Comparison of ENCODE assay signal across 10 mouse cellular contexts in the genomic region with DNA sequence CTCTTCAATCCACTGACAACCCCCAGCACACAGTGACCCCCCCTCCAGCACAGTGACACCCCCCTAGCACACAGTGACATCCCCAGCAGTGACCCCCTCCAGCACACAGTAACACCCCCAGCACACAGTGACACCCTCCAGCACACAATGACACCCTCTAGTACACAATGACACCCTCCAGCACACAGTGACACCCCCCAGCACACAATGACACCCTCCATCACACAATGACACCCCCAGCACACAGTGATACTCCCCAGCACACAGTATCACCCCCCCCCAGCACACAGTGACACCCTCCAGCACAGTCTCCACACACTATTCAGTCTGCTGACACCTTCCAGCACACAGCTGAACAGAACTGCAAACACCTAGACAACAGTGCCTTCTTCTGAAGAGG. TPM values are rescaled to one million over a fixed set of nuclear protein-coding genes. Genes with fewer than 3 reads are reported as not detected.
A peak's percentile ranks its signal among the peaks of the same experiment; 100 is the strongest.
DNase-seq lines count a peak whose midpoint lies in the region; ATAC-seq and TF ChIP-seq lines count a peak whose summit lies in the region.
"Had no signal": no experiment of that assay in that cellular context is flagged by ENCODE, and none has a peak within 500 bp of the region (broad histone marks: within the 10 kb centered on the region; RNA-seq: fewer than 3 reads in every experiment).

No protein-coding gene starts in this region.

- H3K4me3 ChIP-seq in kidney, postnatal 0 days (replicated peaks; ENCODE audit: low read depth, low read length), result peak overlapping the region; percentile 94
- H3K4me3 ChIP-seq in forebrain, embryonic 10.5 days, result peak overlapping the region; percentile 98
- H3K4me3 ChIP-seq in intestine, postnatal 0 days (ENCODE audit: low read depth, low read length), result 0 out of 2 replicates have a peak overlapping the region, but pooled peaks have one; percentile 61
- peak overlapping the region; percentile 82 for H3K4me3 ChIP-seq in neural tube, embryonic 12.5 days

- H3K27me3 ChIP-seq in kidney, postnatal 0 days (ENCODE audit: insufficient read depth, low read length), result no peaks in the 10 kb centered on the region
- peaks cover 9% of the 10 kb centered on the region; the same call in 1 of the 2 replicates for H3K27me3 ChIP-seq in forebrain, embryonic 10.5 days (ENCODE audit: poor library complexity, severe bottlenecking)
- no peaks in the 10 kb centered on the region for H3K27me3 ChIP-seq in intestine, postnatal 0 days (replicated peaks; ENCODE audit: control insufficient read depth, insufficient read depth, low read length)
- H3K27me3 ChIP-seq in neural tube, embryonic 12.5 days (replicated peaks), result no peaks in the 10 kb centered on the region

- peaks cover 37% of the 10 kb centered on the region for H3K4me1 ChIP-seq in kidney, postnatal 0 days (replicated peaks; ENCODE audit: insufficient read depth, low read length)
- peaks cover 63% of the 10 kb centered on the region for H3K4me1 ChIP-seq in forebrain, embryonic 10.5 days
- peaks cover 7% of the 10 kb centered on the region; the same call in 1 of the 2 replicates for H3K4me1 ChIP-seq in intestine, postnatal 0 days (replicated peaks; ENCODE audit: control insufficient read depth, insufficient read depth, low read length)
- H3K4me1 ChIP-seq in neural tube, embryonic 12.5 days, result peaks cover 43% of the 10 kb centered on the region

- H3K36me3 ChIP-seq in kidney, postnatal 0 days (ENCODE audit: insufficient read depth, low read length), result no peaks in the 10 kb centered on the region
- H3K36me3 ChIP-seq in forebrain, embryonic 10.5 days (replicated peaks), result peaks cover 10% of the 10 kb centered on the region
- no peaks in the 10 kb centered on the region; the same call in 1 of the 2 replicates for H3K36me3 ChIP-seq in intestine, postnatal 0 days (ENCODE audit: control insufficient read depth, insufficient read depth)
- no peaks in the 10 kb centered on the region for H3K36me3 ChIP-seq in neural tube, embryonic 12.5 days
- H3K36me3 ChIP-seq: G1E had no signal

- no peak for ATAC-seq in kidney, postnatal 0 days (replicated peaks; ENCODE audit: low FRiP score, low read depth)
- ATAC-seq in intestine, postnatal 0 days, result no peak
- 0 out of 2 replicates have a peak, but pooled peaks have one; percentile 2 for ATAC-seq in neural tube, embryonic 12.5 days (ENCODE audit: low FRiP score, low read depth)

- no peak for TF ChIP-seq CTCF in kidney, postnatal 0 days (IDR thresholded peaks at IDR 0.05; ENCODE audit: low read depth)
- TF ChIP-seq CTCF in intestine, postnatal 0 days (IDR thresholded peaks at IDR 0.05; ENCODE audit: low read depth), result no peak

- peak overlapping the region; percentile 96 for H3K9ac ChIP-seq in kidney, postnatal 0 days (ENCODE audit: low read depth, low read length)
- H3K9ac ChIP-seq in intestine, postnatal 0 days (ENCODE audit: low read depth, low read length), result no peak overlapping the region
- H3K9ac ChIP-seq in neural tube, embryonic 12.5 days, result peak overlapping the region; percentile 94

- no peak for DNase-seq in kidney, postnatal 0 days (ENCODE audit: low spot score)
- DNase-seq in kidney, adult 18-20 months, result no peak
- no peak for DNase-seq in forebrain, embryonic 10.5 days (ENCODE audit: extremely low spot score, low spot score)
- DNase-seq in adrenal gland, postnatal 25 days, result no peak
- DNase-seq in cerebellum, adult 8-10 months, result no peak
- no peak for DNase-seq in urinary bladder, postnatal 25 days (ENCODE audit: low spot score)
- DNase-seq: left cerebral cortex, postnatal 4 days had no signal

- H3K27ac ChIP-seq in kidney, postnatal 0 days, result no peak overlapping the region
- H3K27ac ChIP-seq in forebrain, embryonic 10.5 days, result peak overlapping the region; percentile 98
- H3K27ac ChIP-seq in intestine, postnatal 0 days (ENCODE audit: low read depth, low read length), result no peak overlapping the region
- no peak overlapping the region for H3K27ac ChIP-seq in neural tube, embryonic 12.5 days

- no peaks in the 10 kb centered on the region for H3K9me3 ChIP-seq in kidney, postnatal 0 days (replicated peaks; ENCODE audit: low read length)
- 0 out of 2 replicates have a peak, but pooled peaks cover 4% of the 10 kb centered on the region for H3K9me3 ChIP-seq in forebrain, embryonic 10.5 days
- H3K9me3 ChIP-seq in intestine, postnatal 0 days (ENCODE audit: control insufficient read depth), result no peaks in the 10 kb centered on the region
- no peaks in the 10 kb centered on the region for H3K9me3 ChIP-seq in neural tube, embryonic 12.5 days
- H3K9me3 ChIP-seq: G1E had no signal

- peak overlapping the region; percentile 68 for H3K4me2 ChIP-seq in kidney, postnatal 0 days (ENCODE audit: low read length)
- H3K4me2 ChIP-seq in intestine, postnatal 0 days (replicated peaks; ENCODE audit: low read depth), result peak overlapping the region; percentile 88
- peak overlapping the region; percentile 89 for H3K4me2 ChIP-seq in neural tube, embryonic 12.5 days (replicated peaks)

RNA-seq across cellular contexts. Expression of gene Amotl1, which starts 32.3 kb away (rescaled TPM):
- polyA plus RNA-seq in kidney, postnatal 0 days (2015; fragmentation: Nextera tagmentation; extraction: Ambion mirVana), result 12.0 and 12.8 TPM in 2 replicates
- polyA plus RNA-seq in forebrain, embryonic 10.5 days (2016; fragmentation: Nextera tagmentation; extraction: Ambion mirVana), result 15.7 and 17.3 TPM in 2 replicates
- polyA plus RNA-seq in intestine, postnatal 0 days (2015; fragmentation: Nextera tagmentation; extraction: Ambion mirVana), result 3.2 and 3.6 TPM in 2 replicates
- 13.5 and 13.8 TPM in 2 replicates for polyA plus RNA-seq in neural tube, embryonic 12.5 days (2016; fragmentation: Nextera tagmentation; extraction: Ambion mirVana)
- total RNA-seq in adrenal gland, postnatal 25 days (2021), result 28.5 and 36.1 TPM in 2 replicates
